Mouse (Mus musculus) layer of hippocampus, adult 11-12 months (tissue): ENCODE measurements around the gene Gbf1.
"Not testable (repeated sequence)": the region's sequence is repeated elsewhere in the genome, so short reads cannot be mapped to it uniquely, and the experiment has no call there.

Experiments
- DNase-seq: peaks from one replicate; pipeline ENCODE4 v3.0.0; 2022; ENCODE audit warnings: low spot score

The Gbf1 gene

DNA sequence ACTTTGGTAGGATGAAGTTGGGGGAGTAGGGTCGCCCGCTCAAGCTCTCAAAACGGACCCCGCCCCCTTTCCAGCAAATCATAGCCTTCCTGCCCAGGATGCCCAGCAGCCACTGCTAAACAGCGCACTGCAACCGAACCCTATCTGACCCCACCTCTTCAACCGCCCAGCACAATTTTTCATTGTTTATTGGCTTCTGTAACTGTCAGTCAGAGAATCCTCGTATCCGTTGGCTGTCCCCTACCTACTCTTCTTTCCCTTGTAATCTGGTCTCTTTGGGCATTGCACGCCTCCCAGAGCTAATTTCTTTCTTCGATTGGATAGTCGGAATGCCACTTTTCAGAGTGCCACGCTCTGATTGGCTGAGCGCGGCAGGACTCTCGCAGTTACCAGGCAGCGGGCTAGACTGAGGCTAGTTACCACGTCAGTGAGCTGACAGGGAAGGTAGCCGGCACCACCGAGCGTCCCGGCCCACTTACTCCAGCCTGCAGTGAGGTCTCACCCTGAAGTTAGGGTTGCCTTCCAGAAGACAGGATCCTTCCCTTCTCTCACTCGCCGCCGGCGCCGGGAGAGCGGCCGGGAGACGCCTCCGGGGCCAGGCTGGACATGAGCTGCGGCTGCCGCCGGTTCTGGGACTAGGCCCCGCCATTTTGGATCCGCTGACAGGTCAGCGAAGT, at the start of gene Gbf1:
Gene Gbf1 (plus strand): TSS at position 383 of the 677 bp plus-strand sequence.
- peak; percentile 97 for DNase-seq

DNA sequence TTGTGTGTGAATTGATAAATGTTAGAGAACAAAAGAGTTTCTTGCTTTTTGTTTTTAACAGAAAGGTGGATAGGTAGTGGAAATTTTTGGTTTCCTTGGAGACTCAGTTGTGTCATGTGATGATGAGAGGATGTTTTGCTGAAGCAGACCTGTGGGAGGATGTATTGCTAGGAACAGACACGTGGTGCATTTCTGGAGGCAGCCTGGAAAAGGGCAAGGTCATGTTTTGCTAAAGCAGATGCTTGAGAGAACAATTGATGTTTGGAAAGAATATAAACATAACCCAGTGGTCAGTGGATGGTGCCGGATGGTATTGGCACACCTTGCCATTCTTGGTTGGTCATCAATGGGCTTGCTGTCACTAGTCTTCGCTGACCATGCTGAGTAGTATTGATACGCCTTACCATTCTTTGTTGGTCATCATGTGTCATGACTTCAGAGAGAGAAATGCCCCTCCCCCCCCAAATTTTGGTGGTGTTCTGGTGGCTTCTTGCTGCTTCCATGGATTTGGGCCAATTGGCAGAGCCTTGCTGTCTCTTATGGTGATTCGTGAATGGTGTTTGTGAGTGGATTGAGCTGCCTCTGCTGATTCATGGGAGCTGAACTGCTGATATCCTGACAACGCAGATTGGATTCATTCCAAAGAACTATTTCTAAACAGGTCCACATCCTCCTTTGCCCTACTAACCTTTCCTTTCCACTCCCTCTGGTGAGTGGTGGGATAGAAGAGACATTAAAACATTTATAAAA, 48.7 kb upstream of the Gbf1 start:
- no peak for DNase-seq

DNA sequence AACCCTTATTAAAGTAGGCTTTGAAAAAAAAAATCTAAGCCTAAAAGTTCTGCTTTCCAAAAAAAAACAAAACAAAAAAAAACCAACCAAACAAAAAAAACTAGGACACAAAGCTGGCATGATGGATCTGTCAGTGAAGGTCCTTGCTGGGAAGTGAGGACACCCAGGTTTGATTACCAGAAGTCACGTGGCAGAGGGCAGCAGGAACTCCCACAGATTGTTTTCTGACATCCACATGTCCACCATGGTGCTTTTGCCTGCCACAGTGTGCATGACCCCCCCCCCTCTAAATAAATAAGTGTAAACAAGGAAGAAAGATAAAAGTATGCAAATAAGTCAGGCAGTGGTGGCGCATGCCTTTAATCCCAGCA, 48.1 kb upstream of the Gbf1 start:
- DNase-seq, result no peak

DNA sequence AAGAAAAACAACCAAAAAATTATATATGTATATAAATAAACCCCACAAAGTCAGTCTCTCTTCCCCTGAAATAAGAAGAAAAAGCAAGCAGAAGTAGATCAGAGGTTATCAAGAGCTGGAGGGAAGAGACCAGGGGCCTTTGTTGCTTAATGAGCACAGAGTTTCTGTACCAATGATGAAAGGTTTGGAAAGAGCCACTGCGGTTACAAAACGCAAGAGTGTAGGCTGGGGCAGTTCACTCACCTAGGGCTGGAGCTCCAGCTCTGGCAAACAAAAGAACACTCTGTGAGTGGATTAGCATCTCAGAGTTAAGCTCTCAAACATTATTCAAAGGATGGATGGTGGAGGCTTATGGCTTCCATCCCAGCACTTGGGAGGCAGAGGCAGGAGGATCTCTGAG, 42.1 kb upstream of the Gbf1 start:
- no peak for DNase-seq

DNA sequence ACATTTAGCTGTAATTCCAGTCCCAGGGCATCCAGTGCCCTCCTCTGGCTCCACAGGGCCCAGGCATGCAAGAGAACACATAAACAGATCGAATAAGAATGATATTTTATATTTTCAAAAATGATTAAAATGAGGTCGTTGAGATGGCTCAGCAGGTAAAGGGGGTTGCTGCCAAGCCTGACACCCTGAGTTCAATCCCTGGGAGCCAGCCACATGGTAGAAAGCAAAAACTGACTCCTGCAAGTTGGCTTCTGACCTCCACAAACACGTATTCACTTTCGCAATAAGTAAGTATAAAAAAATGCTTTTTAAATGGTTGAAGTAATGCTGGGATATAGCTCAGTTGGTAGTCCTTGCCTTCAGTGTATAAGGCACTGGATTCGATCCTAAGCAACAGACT, 41.5 kb upstream of the Gbf1 start:
- DNase-seq, result no peak

DNA sequence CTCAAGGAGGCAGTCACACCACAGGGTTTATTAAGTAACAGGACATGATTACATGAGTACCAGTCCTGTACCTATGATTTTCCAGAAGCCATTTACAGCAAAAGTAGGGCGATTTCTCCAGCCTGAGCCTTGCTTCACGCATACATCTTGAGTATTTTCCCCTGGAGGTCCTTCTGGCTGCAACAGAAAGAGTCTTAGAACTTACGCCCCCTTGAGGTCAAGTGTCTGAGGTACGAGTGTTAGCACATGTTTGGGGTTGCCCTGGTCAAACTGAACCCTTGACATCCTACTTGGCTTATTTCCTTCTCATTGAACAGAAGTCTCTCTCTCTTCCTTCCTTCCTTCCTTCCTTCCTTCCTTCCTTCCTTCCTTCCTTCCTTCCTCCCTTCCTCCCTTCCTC, 37.7 kb upstream of the Gbf1 start:
- DNase-seq, result no peak

DNA sequence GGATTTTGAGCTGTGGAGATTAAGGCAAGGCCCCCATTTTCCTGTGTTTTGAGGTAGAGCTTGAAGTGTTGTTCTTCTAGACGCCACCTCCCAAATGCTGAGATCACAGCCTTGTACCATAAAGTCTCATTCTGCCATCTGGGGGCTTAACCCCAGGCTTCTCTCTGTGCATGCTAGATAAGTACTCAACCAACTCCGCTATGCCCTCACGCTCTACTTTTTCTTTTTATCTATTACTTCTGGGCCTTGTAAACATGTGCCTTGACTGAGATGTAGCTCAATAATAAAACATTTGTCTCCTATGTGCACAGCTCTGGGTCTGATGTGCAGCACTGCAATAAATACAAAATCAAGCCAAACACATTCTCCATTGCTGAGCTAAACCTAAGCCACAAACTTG, 32.9 kb upstream of the Gbf1 start:
- no peak for DNase-seq

DNA sequence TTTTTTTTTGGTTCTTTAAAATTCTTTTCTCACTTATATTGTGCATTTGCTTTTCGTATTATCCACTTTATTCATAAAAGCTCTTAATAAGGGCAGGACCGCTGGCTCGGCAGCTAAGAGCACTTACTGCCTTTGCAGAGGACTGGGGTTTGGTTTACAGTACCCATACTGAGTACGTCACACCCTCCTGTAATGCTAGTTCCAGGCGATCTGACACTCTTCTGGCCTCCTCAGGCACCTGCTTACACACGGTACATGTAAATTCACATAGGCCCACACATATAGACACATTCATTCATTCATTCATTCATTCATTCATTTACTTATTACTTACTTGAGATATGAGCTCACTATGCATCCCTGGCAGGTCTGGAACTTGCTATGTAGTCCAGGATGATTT, 31.4 kb upstream of the Gbf1 start:
- DNase-seq, result no peak

DNA sequence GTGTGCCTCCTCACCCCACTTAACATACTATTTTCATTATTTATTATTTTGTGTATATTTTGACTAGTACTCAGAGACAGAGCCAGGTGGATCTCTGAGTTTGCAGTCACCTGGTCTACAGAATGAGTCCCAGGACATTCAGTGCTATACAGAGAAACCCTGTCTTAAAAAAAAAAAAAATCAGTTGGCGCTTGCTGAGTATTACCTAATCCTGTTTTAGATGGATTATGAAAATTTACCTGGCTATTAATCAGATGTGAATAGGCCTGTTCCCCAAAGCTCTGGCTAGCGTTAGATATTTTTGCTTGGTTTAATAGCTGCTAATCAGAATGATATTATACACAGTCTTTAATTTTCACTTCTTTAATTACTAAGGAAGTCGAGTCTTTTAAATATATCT, 28.4 kb upstream of the Gbf1 start:
- no peak for DNase-seq

DNA sequence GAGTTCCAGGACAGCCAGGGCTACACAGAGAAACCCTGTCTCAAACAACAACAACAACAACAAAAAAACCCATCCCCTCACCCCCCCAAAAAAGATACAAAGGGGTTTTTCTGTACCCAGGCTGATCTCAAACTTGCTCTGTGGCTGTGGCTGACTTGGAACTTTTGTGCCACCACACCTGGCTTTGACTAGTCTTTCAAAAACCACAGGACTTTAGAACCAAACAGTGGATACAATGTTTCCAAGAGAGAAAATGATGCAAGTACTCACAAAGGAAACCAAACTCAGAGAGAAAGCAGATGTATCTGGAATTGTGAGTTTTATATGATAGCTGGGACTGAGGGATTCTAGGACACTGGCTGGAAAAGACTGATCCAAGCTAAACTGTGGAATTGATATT, 27.7 kb upstream of the Gbf1 start:
- DNase-seq, result no peak

DNA sequence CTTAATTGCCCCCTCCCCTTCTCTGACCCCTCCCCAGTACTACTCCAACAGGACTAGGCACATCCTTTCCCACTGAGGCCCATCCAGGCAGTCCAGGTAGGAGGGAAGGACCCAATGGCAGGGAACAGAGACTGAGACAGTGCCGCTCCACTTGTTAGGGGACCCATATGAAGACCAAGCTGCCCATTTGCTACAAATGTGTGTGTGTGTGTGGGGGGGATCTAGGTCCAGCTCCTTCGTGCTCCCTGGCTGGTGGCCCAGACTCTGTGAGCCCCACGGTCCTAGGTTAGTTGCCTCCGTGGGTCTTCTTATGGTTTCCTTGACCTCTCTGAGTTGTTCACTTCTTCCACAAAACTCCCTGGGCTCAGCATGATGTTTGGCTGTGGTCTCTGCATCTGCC, 26.0 kb upstream of the Gbf1 start:
- DNase-seq, result no peak

DNA sequence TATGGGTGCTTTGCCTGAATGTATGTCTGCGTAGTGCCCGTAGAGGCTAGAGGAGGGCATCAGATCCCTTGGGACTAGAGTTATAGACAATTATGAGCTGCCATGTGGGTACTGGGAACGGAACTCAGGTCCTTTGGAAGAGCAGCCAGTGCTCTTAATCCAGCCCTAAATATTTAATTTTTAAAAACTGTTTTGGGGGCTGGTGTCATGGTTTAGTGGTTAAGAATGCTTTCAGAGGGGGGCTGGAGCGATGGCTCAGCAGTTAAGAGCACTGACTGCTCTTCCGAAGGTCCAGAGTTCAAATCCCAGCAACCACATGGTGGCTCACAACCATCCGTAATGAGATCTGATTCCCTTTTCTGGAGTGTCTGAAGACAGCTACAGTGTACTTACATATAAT, 22.6 kb upstream of the Gbf1 start:
- DNase-seq, result not testable (repeated sequence)

DNA sequence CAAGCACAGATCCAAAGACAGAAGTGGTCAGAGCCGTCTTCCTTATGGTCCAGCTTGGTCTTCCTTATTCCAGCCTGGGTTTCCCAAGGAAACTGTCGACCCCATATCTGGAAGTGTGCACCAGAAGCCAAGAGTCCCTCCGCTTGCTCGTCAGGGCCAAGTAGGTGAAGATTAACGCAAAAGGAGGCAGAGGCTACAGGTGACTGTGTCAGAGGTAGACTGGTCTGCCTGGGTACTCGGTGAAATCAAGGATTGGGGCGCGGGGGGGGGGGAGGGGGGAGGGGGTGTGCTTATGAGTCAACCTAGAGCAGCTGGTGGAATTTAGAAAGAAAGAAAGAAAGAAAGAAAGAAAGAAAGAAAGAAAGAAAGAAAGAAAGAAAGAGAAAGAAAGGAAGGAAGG, 21.0 kb upstream of the Gbf1 start:
- DNase-seq, result no peak

DNA sequence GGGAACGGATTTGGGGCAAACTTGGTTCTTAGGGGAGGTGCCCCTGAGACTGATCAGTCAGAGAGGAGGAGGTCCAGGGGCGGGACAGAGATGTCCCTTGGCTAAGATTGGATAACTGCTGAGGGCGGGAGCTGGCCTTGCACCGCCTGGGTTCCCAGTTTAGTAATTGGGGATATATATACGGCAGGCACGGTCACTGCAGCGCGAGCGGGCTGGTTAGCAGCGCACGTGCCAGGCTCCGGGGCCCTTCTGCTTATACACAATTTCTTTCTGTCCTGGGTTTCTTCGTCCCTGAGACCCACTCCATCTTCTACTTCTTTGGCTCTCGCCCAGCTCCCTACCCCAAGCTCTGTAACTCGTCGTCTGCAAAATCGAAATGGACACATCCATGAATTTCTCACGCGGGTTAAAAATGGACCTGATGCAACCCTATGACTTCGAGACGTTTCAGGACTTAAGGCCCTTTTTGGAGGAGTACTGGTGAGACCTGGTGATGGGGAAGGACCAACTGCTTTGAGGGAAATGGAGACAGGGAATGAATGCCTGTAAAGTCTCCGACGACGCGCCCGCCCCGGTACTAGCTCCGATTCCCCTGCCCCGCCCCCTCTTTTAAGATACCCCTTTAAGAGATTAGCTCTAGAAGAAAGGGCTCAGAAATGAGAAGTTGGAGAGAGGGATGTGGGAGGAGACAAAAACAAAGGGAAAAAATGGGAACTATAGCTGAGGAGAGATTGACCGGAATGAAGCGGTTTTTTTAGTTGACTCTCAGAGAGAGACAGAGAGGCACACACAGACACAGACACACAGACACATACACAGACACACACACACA, 20.4 kb upstream of the Gbf1 start, which contains the start of gene Elovl3:
Gene Elovl3 (plus strand): TSS at position 204 of the 832 bp plus-strand sequence.
- no peak for DNase-seq

DNA sequence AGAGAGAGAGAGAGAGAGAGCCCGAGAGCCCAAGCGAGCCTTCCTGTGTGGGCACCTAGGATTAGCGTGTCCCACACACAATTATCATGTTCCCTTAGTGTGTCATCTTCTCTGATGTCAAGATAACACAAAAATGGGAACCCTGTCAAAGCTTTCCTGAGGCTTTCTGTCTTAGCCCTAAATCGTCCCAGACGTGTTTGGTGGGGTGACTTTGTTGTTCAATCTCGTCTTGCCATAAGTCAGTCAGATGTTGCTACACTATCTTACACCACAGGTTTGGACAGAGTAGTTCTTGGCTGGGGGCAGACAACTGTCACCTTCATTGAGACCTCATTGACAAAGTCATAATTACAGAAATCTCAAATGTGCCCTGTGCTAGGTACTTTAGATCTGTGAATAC, 19.7 kb upstream of the Gbf1 start:
- DNase-seq, result no peak

DNA sequence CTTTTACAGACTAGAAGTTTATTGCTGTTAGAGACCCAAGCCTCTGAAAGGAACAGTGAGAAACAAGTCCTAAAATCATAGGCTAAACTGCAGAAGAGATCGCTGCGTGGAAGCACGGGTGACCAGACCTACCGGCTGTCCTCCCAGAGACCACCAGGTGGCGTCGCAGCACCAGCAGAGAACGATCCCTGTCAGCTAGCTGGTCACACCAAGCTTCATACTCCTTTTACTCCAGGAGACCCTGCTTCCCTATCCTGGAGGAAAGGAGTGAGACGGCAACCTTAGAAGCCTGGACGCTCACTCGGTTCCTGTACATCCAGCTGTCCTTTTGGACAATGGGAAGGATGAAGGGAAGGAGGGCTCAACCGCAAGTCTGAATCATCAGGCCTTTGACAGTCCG, 17.0 kb upstream of the Gbf1 start:
- peak; percentile 92 for DNase-seq

DNA sequence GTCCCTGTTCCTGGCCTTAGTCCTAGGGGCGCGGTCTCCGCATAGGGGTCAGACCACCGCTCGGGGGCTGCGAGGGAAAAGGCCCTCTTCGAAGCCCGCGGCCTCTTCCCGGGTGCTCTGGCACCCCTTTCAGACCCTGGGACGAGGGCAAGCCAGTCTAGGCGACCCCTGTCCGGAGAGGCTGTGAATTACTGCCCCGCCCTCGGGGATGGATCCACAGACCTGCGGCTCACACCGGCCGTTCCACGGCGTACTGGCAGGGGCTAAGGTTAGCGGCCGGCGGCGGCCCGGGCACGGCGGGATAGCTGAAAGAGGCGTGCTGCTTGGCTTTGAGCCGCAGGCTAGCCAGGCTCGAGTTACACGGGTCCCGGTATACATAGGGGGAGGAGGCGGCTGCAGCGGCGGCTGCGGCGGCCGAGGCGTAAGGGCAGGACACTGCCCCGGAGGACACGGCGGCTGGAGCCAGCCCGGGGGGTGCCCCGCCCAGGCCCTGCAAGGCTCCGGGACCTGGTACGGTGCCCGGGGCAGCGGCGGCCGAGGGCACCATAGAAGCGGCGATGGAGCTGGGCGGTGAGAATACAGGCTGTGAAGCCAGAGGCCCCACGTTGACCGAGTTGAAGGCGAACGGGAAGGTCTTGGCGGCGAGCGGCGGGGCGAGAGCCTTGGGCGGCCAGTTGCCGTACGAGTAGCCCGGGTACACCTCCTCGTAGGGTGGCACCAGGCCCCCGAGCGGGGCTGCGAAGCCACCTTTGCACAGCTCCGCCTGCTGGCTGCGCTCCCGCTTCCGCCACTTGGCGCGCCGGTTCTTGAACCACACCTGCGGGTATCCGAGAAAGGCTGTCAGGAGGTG, 16.3 kb upstream of the Gbf1 start:
- DNase-seq, result no peak

DNA sequence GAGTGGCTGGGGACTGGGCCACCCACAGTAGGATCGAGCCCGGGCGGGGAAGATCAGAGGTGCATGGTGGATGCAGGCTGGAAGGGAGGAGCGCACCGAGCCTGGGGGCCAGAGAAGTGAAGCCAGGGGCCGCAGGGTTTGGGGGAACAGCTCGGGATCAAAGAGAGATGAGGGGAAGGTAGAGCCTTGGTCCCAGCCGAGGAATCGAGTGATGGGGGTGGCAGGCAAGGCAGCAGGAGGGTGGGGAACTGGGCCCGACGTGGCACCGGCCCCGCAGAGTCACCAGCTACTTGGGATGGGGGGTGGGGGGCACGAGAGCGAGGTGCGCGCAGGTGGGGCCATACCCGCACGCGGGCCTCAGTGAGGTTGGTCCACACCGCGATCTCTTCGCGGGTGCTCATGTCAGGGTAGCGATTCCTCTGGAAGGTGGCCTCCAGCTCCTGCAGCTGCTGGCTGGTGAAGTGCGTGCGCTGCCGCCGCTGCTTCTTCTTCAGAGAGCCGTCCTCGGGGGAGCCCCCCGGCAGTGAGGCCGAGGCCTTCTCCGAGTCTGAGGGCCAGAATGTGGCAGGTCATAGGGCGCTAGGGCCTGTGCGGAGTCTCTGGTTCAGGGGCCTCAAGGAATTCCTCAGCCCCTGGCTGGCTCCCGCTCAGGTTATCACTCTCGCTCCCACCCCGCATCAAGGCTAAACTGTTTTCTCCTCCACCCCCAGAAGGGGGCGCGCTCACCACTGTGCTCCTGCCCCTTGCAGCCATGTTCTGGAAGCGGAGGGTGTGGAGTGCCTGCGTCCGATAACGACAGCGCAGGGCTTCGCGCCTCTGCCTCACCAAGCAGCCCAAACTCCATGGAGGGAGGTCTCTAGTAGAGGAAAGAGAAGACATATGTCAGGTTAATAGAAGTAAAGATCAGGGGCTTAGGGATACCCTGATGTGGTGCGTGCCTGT, 15.4 kb upstream of the Gbf1 start:
- peak; percentile 57 for DNase-seq

DNA sequence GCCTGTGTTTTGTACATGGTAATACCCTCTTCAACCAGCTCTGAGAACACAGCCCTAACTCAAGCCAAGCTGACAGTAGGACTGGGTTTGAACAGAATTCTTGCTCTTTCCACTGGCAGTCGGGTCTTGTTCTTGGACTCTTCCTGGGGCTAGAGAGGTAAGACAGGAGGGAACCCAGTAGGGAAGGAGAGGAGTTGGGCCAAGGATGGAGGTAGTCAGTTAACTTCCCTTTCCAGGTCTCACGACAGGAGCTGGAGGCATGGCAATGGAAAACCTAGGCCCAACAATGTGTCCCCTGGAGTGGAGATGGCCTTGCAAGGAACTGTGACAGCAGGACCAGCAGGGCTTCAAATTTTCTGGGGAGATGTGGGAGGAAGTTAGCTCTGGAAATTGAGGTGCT, 12.0 kb upstream of the Gbf1 start:
- no peak for DNase-seq

DNA sequence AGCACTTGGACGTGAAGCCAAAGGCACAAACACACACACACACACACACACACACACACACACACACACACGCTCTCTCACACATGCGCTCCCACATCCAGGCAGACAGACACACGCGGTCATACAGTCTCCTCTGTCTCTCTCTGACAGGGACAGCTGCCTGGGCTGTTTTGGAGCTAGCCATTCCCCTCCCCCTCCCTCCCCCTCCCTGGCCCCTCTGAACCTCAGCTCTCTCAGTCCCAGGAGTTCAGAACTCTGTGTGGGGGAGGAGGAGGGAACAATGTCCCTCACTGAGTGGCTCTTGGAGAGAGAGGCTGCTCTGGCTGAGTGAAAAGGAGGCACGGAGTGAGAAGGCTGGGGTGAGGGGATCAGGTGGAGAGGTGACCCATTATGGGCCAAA, 11.2 kb upstream of the Gbf1 start:
- no peak for DNase-seq
